Mouse (Mus musculus) limb, embryonic 14.5 days (tissue): Measurements from ENCODE around the gene Thy1. TPM values are rescaled to one million over a fixed set of nuclear protein-coding genes. Genes with fewer than 3 reads are reported as not detected.

Experiments
- ATAC-seq: fragments of 200-750 bp; cut with Nextera tagmentation; 2 replicates; pipeline ENCODE4 v1.8.0; 2017; ENCODE audit warnings: low read depth, moderate number of reproducible peaks, moderate TSS enrichment; ENCODE audit not compliant: low FRiP score
- DNase-seq: peaks from one replicate; pipeline ENCODE4 v3.0.0-alpha.2; 2015; ENCODE audit warnings: low spot score
- H3K27ac ChIP-seq: fragments of 300-500 bp; sonication (generic); replicated peaks from 2 replicates; pipeline ENCODE4 v1.5.1; 2014; ENCODE audit warnings: low read depth, mild to moderate bottlenecking, low read length, moderate library complexity, mixed read lengths
- H3K27me3 ChIP-seq: fragments of 300-500 bp; sonication (generic); 2 replicates; pipeline ENCODE4 v1.6.1; 2014; ENCODE audit warnings: low read length, mixed read lengths; ENCODE audit not compliant: control insufficient read depth, insufficient read depth
- H3K36me3 ChIP-seq: fragments of 300-500 bp; sonication (generic); 2 replicates; pipeline ENCODE4 v1.6.1; 2014; ENCODE audit warnings: mild to moderate bottlenecking, low read length, moderate library complexity, mixed read lengths; ENCODE audit not compliant: control insufficient read depth, insufficient read depth
- H3K4me1 ChIP-seq: fragments of 300-500 bp; sonication (generic); 2 replicates; pipeline ENCODE4 v1.6.1; 2014; ENCODE audit warnings: antibody characterized with exemption, low read length, mixed read lengths; ENCODE audit not compliant: control insufficient read depth, insufficient read depth
- H3K4me2 ChIP-seq: fragments of 300-500 bp; sonication (generic); replicated peaks from 2 replicates; pipeline ENCODE4 v1.6.1; 2014; ENCODE audit warnings: low read depth, mild to moderate bottlenecking, low read length, moderate library complexity; ENCODE audit not compliant: severe bottlenecking
- H3K4me3 ChIP-seq: fragments of 300-500 bp; sonication (generic); replicated peaks from 2 replicates; pipeline ENCODE4 v1.5.1; 2014; ENCODE audit warnings: low read length
- H3K9ac ChIP-seq: fragments of 300-500 bp; sonication (generic); 2 replicates; pipeline ENCODE4 v1.6.1; 2014; ENCODE audit warnings: mild to moderate bottlenecking, low read depth, low read length, moderate library complexity; ENCODE audit not compliant: severe bottlenecking
- H3K9me3 ChIP-seq: fragments of 300-500 bp; sonication (generic); 2 replicates; pipeline ENCODE4 v1.6.1; 2016; ENCODE audit warnings: low read length; ENCODE audit not compliant: control insufficient read depth
- POLR2A ChIP-seq: fragments of 200-500 bp; IDR thresholded peaks from 2 replicates; pipeline ENCODE4 v1.8.0; 2012; ENCODE audit warnings: inconsistent platforms, mild to moderate bottlenecking, moderate library complexity, borderline replicate concordance; ENCODE audit not compliant: insufficient read depth, insufficient read length; ENCODE audit errors: extremely low read depth
- WGBS: fragments of 180-500 bp; shearing (Covaris S2); extraction: QIAGEN DNeasy Blood & Tissue Kit; methylation state at CpG from one replicate; pipeline ENCODE4 v1.1.7; 2014; 5-methylcytosine and 5-hydroxymethylcytosine counted together
- polyA plus RNA-seq, 2 experiments: library from polyadenylated mRNA; depleted of rRNA in 1 of 2; stranded (reverse) in 1 of 2; unstranded in 1 of 2; fragments of >200 nt; fragmentation: Nextera tagmentation in 1 of 2; extraction: Ambion mirVana in 1 of 2; gene quantifications; 2 replicates each; pipeline versions ENCODE4 v1.2.1 to v1.2.3; 2012 to 2014

Gene Thy1
- polyA plus RNA-seq, 2 experiments: 17.2 to 49.8 TPM

DNA sequence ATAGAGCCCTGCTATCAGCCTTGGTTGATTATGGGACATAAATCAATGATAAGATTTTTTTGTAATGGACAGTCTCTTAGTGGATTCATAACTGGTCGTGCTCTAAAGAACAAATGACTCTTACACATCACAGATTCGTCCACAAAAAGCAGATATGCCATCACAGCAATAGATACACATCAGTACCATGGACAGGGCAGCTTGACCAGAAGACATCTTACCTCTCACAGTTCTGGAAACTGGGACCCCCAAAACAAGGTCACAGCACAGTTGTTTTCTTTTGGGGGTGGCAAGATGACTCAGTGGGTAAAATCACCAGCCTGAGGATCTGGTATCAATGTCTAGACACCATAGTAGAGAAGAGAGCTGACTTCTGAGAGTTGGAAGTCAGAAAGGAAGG is 35.9 kb upstream of the Thy1 start:
- no peak for DNase-seq
- WGBS: 61% methylated on average over 2 of the region's 2 CpGs
- H3K4me2 ChIP-seq: no peak overlapping the region

DNA sequence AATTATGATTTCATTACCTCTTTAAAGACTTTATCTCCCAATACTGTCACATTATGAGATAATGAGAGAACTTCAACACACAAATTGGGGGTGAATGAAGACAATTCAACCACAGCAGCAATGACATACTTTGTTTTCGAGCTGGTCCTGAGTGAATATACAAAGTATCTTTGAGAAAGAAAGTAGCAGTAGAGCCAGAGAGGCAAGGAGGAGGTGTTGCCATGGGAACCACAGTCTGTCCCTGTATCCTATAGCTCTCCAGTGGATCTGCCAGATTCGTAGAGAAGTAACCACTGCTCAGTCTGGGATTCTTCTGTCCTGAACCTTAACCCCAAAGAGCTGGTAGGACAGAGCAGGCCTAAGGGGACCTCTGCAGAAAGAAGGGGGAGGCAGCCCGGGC is 35.2 kb upstream of the Thy1 start:
- DNase-seq (no peak), ATAC-seq (no peak)
- TF ChIP-seq POLR2A: no peak
- H3K9me3 ChIP-seq: no peaks in the 10 kb centered on the region
- H3K9ac ChIP-seq: no peak overlapping the region
- 81% methylated on average over 3 of the region's 3 CpGs for WGBS
- no peaks in the 10 kb centered on the region for H3K36me3 ChIP-seq
- H3K27me3 ChIP-seq: no peaks in the 10 kb centered on the region
- H3K4me2 ChIP-seq: no peak overlapping the region
- H3K27ac ChIP-seq: no peak overlapping the region
- no peaks in the 10 kb centered on the region for H3K4me1 ChIP-seq
- no peak overlapping the region for H3K4me3 ChIP-seq

More for the DNA sequence above, 35.9 kb upstream of the Thy1 start:
- no peak for ATAC-seq
- Histone ChIP-seq H3K36me3 (no peaks in the 10 kb centered on the region), H3K9ac (no peak overlapping the region), H3K4me1 (no peaks in the 10 kb centered on the region), H3K4me3 (no peak overlapping the region), H3K27me3 (no peaks in the 10 kb centered on the region), H3K9me3 (no peaks in the 10 kb centered on the region), H3K27ac (no peak overlapping the region)
- no peak for TF ChIP-seq POLR2A

DNA sequence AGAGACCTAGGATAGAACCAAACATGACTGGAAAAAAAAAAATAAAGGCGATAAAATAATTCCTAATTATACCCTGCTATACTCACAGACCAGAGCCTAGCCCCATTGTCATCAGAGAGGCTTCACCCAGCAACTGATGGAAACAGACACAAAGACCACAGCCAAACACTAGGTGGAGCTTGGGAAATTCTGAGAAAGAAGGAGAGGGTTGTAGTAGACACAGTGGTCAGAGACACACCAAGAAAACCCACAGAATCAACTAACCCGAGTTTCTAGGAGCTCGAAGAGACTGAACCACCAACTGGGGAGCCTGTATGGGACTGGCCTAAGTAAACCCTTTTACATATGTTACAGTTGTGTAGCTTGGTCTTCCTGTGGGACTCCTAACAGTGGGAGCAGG is 32.3 kb upstream of the Thy1 start:
- Histone ChIP-seq H3K4me3 (no peak overlapping the region), H3K9ac (no peak overlapping the region), H3K4me1 (no peaks in the 10 kb centered on the region), H3K27me3 (no peaks in the 10 kb centered on the region), H3K9me3 (no peaks in the 10 kb centered on the region), H3K4me2 (no peak overlapping the region), H3K36me3 (no peaks in the 10 kb centered on the region), H3K27ac (no peak overlapping the region)
- TF ChIP-seq POLR2A: no peak
- 78% methylated on average over 3 of the region's 3 CpGs for WGBS
- DNase-seq (no peak), ATAC-seq (no peak)

DNA sequence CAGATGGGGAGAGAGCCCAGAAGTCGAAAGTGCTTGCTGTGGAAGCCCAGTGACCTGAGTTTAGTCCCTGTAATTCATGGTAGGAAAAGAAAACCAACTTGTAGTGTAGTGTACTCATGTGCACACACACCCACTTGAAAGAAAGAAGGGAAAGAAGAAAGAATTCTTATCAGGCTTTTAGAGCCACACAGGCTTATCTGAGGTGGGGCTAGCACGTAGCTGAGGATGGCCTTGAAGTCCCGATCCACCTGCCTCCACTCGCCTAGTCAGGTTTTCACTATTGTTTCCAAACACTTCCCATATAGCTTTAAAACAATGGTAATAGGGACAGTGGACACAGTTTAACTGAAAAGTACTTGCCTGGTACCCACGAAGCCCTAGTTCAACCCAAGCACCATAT is 31.5 kb upstream of the Thy1 start:
- Histone ChIP-seq H3K4me3 (no peak overlapping the region), H3K27me3 (no peaks in the 10 kb centered on the region), H3K27ac (no peak overlapping the region), H3K9ac (no peak overlapping the region), H3K4me2 (no peak overlapping the region), H3K4me1 (no peaks in the 10 kb centered on the region), H3K36me3 (no peaks in the 10 kb centered on the region), H3K9me3 (no peaks in the 10 kb centered on the region)
- WGBS: 83% methylated on average over 5 of the region's 5 CpGs
- no peak for DNase-seq
- ATAC-seq: no peak
- no peak for TF ChIP-seq POLR2A

DNA sequence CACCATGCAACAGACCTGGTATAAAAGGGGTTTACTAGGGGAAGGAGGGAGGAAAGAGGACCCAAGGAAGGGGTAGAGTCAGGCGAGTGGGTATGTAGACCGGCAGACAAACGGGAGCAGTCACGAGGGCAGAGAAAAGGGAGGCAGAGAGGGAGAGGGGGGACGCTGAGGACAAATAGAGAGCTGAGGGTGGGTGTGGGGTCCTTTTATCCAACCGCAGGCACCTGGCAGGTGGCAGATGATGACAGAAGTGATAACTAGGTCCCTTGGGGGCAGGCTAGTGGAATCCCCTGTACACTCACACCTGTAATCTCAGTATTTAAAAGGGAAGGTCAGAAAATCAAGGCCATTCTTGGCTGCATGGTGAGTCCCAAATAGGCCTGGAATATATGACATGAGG is 31.0 kb upstream of the Thy1 start:
- no peak overlapping the region for H3K27ac ChIP-seq
- H3K4me1 ChIP-seq: no peaks in the 10 kb centered on the region
- H3K4me3 ChIP-seq: no peak overlapping the region
- H3K36me3 ChIP-seq: no peaks in the 10 kb centered on the region
- WGBS: 62% methylated on average over 6 of the region's 6 CpGs
- no peak for TF ChIP-seq POLR2A
- DNase-seq (no peak), ATAC-seq (no peak)
- H3K9me3 ChIP-seq: no peaks in the 10 kb centered on the region
- no peaks in the 10 kb centered on the region for H3K27me3 ChIP-seq
- H3K9ac ChIP-seq: no peak overlapping the region
- H3K4me2 ChIP-seq: no peak overlapping the region

DNA sequence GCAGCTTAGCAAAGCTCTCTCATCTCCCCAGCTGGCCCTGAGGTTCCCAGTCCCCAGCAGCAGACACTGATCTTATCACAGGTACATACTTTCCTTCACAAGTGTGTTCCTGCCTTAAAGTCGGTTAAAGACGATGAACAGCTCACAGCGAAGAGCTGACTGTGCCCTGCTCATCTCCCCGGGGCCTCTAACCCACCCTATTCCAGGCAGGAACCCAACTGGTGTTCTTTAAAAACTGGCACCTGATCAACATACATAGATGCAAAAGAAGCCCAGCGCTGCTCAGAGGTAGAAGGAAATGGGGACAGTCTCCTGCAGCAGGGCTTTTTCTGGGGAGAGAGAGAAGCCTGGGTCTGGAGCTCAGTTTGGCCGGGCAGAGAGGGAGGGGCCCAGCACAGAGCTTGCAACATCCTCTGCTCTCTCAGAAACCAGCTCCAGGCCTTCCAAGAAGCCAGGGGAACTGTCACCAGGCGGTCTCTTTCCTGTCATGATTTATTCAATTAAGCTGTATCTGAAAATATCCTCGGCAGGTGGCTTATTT is 30.4 kb upstream of the Thy1 start:
- ATAC-seq (no peak), DNase-seq (no peak)
- H3K27ac ChIP-seq: no peak overlapping the region
- H3K9ac ChIP-seq: no peak overlapping the region
- H3K4me3 ChIP-seq: no peak overlapping the region
- no peaks in the 10 kb centered on the region for H3K9me3 ChIP-seq
- WGBS: 37% methylated on average over 8 of the region's 8 CpGs
- no peaks in the 10 kb centered on the region for H3K36me3 ChIP-seq
- H3K4me1 ChIP-seq: no peaks in the 10 kb centered on the region
- H3K4me2 ChIP-seq: no peak overlapping the region
- H3K27me3 ChIP-seq: no peaks in the 10 kb centered on the region
- no peak for TF ChIP-seq POLR2A
